Mouse (Mus musculus) C2C12 (cell line): ENCODE measurements around the gene Habp2.

Source experiments
- CEBPB ChIP-seq: IDR thresholded peaks from one replicate; pipeline ENCODE4 v1.6.1; 2011; ENCODE audit warnings: low read depth, mild to moderate bottlenecking, control low read depth, moderate library complexity
- CTCF ChIP-seq: IDR thresholded peaks from one replicate; pipeline ENCODE4 v1.5.1; 2011; ENCODE audit not compliant: control insufficient read depth, insufficient read depth, insufficient read length
- FOSL1 ChIP-seq: IDR thresholded peaks from one replicate; pipeline ENCODE4 v1.8.0; 2011; ENCODE audit warnings: mild to moderate bottlenecking, low read length; ENCODE audit not compliant: poor library complexity, insufficient read depth, severe bottlenecking
- MAX ChIP-seq: IDR thresholded peaks from one replicate; pipeline ENCODE4 v1.6.1; 2011; ENCODE audit warnings: mild to moderate bottlenecking, control low read depth
- MYOD1 ChIP-seq: IDR thresholded peaks from one replicate; pipeline ENCODE4 v1.6.1; 2011; ENCODE audit warnings: low read depth; ENCODE audit not compliant: control insufficient read depth, insufficient read length
- MYOG ChIP-seq: IDR thresholded peaks from one replicate; pipeline ENCODE4 v1.6.1; 2011; ENCODE audit not compliant: control insufficient read depth, insufficient read length; ENCODE audit errors: extremely low read depth
- USF1 ChIP-seq: IDR thresholded peaks from one replicate; pipeline ENCODE4 v1.6.1; 2011; ENCODE audit warnings: low read depth, mild to moderate bottlenecking, control low read depth, moderate library complexity

- no peak for TF ChIP-seq CTCF
- TF ChIP-seq MAX, result no peak
- no peak for TF ChIP-seq CEBPB
- TF ChIP-seq USF1, result no peak
- no peak for TF ChIP-seq MYOG
- no peak for TF ChIP-seq MYOD1
- TF ChIP-seq FOSL1, result no peak
Observed at GRCm38 (mm10) chr19:56291898-56292297, 5.0 kb downstream of the Habp2 start.
